Mouse (Mus musculus): Measurements from ENCODE around the gene Cntn5. TPM values are rescaled to one million over a fixed set of nuclear protein-coding genes. Genes with fewer than 3 reads are reported as not detected.

Cntn5 gene
- total RNA-seq, 4 experiments from 2014 or later = 10.5 to 15.0 (median 13.5) TPM

GRCm38 (mm10) chr9:9707766-9708165 is 1196.8 kb downstream of the Cntn5 start:
- DNase-seq (ENCODE audit: low spot score in 2 of 2) = no peak

- no peak for DNase-seq (ENCODE audit: low spot score in 2 of 2)
These were observed 1199.4 kb downstream of the Cntn5 start for GRCm38 (mm10) chr9:9705180-9705579.

GRCm38 (mm10) chr9:9696636-9697035 is 1207.9 kb downstream of the Cntn5 start:
- DNase-seq (ENCODE audit: low spot score in 2 of 2) = no peak

GRCm38 (mm10) chr9:9682348-9682884 is 1222.2 kb downstream of the Cntn5 start:
- DNase-seq (ENCODE audit: low spot score in 2 of 2) = no peak

GRCm38 (mm10) chr9:9676078-9676477 is 1228.5 kb downstream of the Cntn5 start:
- no peak for DNase-seq (ENCODE audit: low spot score in 2 of 2)

- DNase-seq (ENCODE audit: low spot score in 2 of 2) = peak in 1 of 2 experiments; percentile 18
These were observed 1230.0 kb downstream of the Cntn5 start for GRCm38 (mm10) chr9:9674531-9674930.

GRCm38 (mm10) chr9:9673277-9674049 is 1231.1 kb downstream of the Cntn5 start:
- peak in 1 of 2 experiments; percentile 13 for DNase-seq (ENCODE audit: low spot score in 2 of 2)

- no peak for DNase-seq (ENCODE audit: low spot score in 2 of 2)
These were observed 1251.1 kb downstream of the Cntn5 start for GRCm38 (mm10) chr9:9653463-9653862.

GRCm38 (mm10) chr9:9647361-9647760 is 1257.2 kb downstream of the Cntn5 start:
- no peak for DNase-seq (ENCODE audit: low spot score in 2 of 2)

- DNase-seq (ENCODE audit: low spot score in 2 of 2) = no peak
These were observed 1258.3 kb downstream of the Cntn5 start for GRCm38 (mm10) chr9:9646276-9646675.

Small RNAs within 50 kb of the gene (microRNA-seq; reads per million reads assigned to microRNA genes)
- gene Gm24496 (0 reads per million in 2 experiments), gene Gm25086 (0 reads per million in 2 experiments), gene Gm26195 (0 reads per million in 2 experiments), gene Mir6237 (0 reads per million in 2 experiments)

Data from layer of hippocampus, adult 8-10 months (tissue).